Mouse (Mus musculus): Measurements from ENCODE around the gene Daam2.

Daam2 gene

DNA sequence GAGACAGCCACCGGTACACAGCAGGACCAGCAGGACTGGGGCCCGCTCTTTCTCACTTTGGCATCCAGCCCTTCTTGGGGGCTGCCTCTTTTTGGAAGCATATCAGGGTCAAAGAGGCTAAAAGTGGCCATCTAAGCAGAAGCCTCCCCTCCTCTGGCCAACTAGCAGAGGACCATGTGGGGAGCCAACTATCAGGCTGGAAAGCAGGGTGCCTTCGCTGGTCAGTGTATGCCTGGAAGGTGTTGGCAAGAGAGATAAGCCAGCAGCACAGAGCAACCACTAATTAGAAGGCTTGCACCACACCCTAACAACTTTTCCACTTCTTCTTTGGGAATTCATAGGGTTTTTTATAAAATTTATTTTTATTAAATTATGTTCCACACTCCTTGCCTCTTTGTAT lies 346 bp upstream of the Daam2 start:
- Histone ChIP-seq H3K9me3 (ENCODE audit: low read length) (no peaks in the 10 kb centered on the region; the same call in 1 of the 2 replicates), H3K36me3 (ENCODE audit: insufficient read depth, low read length) (no peaks in the 10 kb centered on the region), H3K4me1 (replicated peaks; ENCODE audit: low read depth, low read length) (0 out of 2 replicates have a peak, but pooled peaks cover 9% of the 10 kb centered on the region), H3K27me3 (ENCODE audit: insufficient read depth, low read length) (peaks cover 68% of the 10 kb centered on the region), H3K4me3 (replicated peaks; ENCODE audit: low read length) (peak overlapping the region; percentile 57)
- no peak for TF ChIP-seq CTCF (conservative IDR thresholded peaks at IDR 0.05; ENCODE audit: low read length)
- no peak for TF ChIP-seq NANOG (IDR thresholded peaks at IDR 0.05; ENCODE audit: borderline replicate concordance, low read length)
- TF ChIP-seq POU5F1 (IDR thresholded peaks at IDR 0.05; ENCODE audit: borderline replicate concordance, low read length): no peak

DNA sequence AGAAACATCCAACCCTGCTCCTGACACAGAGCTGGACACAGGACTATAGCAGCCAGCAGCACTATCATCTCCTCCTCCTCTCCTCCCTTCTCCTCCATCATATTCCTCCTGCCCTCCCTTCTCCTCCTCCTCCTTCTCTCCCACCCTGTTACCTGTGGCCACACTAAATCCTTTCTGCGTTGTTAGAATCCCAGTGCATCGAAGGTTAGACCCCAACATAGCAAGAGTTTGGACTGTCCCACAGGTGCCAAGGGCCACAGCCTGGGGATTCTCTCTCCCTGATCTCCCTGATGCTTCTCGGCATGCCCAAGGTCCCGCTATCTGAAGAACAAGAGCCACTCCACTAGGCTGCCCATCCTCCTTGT lies 745 bp downstream of the Daam2 start:
- H3K9me3 ChIP-seq (ENCODE audit: low read length): no peaks in the 10 kb centered on the region; the same call in 1 of the 2 replicates
- peaks cover 63% of the 10 kb centered on the region for H3K27me3 ChIP-seq (ENCODE audit: insufficient read depth, low read length)
- H3K4me3 ChIP-seq (replicated peaks; ENCODE audit: low read length): peak overlapping the region; percentile 57; the same call in 1 of the 2 replicates
- no peaks in the 10 kb centered on the region for H3K36me3 ChIP-seq (ENCODE audit: insufficient read depth, low read length)
- TF ChIP-seq CTCF (conservative IDR thresholded peaks at IDR 0.05; ENCODE audit: low read length) (no peak), POU5F1 (IDR thresholded peaks at IDR 0.05; ENCODE audit: borderline replicate concordance, low read length) (no peak), NANOG (IDR thresholded peaks at IDR 0.05; ENCODE audit: borderline replicate concordance, low read length) (no peak)
- 0 out of 2 replicates have a peak, but pooled peaks cover 9% of the 10 kb centered on the region for H3K4me1 ChIP-seq (replicated peaks; ENCODE audit: low read depth, low read length)

DNA sequence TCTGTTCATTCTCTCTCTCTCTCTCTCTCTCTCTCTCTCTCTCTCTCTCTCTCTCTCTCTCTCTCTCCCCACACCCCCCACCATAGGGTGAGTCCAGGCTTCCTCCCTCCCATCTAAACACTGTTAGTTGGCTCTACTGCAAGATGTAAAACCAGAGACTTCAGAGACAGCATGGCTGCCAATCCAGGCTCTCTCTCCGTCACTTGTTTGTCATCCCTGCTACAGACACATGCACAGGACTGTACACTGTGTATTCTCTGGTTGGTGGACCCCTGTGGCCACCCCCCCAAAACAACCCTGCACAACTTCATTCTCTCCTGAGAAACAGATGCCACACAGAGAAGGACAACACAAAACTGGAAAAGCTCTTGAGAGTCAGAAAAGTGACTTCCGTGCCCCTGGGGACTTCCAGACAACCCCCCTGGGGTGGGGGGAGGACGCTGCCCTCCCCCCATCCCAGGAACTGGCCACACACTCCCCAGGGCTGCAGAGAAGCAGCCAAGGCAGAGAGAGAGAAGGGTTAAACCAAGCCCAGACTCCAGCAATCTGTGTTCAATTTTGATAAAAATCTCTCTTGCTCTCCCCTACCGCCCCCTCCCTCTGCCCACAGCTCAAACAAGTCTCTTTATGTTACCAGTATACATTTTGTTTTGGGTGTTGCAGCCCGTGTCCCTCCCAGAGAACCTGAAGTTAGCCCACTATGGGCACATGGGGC lies 1.3 kb downstream of the Daam2 start:
- no peaks in the 10 kb centered on the region for H3K36me3 ChIP-seq (ENCODE audit: insufficient read depth, low read length)
- H3K9me3 ChIP-seq (ENCODE audit: low read length): no peaks in the 10 kb centered on the region; the same call in 1 of the 2 replicates
- 0 out of 2 replicates have a peak, but pooled peaks cover 9% of the 10 kb centered on the region for H3K4me1 ChIP-seq (replicated peaks; ENCODE audit: low read depth, low read length)
- peaks cover 61% of the 10 kb centered on the region for H3K27me3 ChIP-seq (ENCODE audit: insufficient read depth, low read length)
- H3K4me3 ChIP-seq (replicated peaks; ENCODE audit: low read length): no peak overlapping the region
- TF ChIP-seq NANOG (IDR thresholded peaks at IDR 0.05; ENCODE audit: borderline replicate concordance, low read length) (no peak), CTCF (conservative IDR thresholded peaks at IDR 0.05; ENCODE audit: low read length) (no peak), POU5F1 (IDR thresholded peaks at IDR 0.05; ENCODE audit: borderline replicate concordance, low read length) (no peak)

DNA sequence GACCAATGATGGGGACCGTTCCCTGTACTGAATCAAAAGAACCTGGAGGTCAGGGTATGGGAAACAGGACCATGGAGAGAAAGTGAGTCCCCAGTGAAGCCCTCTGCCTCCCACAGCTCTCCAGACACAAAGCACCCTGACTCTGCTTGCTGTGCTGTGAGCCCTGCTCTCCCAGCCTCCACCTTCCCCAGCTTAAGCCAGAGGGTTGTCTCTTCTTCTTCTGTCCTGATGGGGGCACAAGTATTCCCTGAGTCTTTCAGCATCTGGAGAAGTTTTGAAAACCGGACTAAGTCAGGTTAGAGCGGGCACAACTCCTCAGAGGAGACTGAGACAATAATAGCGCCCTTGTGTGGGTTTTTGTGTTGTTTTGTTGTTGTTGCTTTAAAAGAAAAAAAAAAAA lies 2.2 kb downstream of the Daam2 start:
- TF ChIP-seq NANOG (IDR thresholded peaks at IDR 0.05; ENCODE audit: borderline replicate concordance, low read length) (no peak), CTCF (conservative IDR thresholded peaks at IDR 0.05; ENCODE audit: low read length) (no peak), POU5F1 (IDR thresholded peaks at IDR 0.05; ENCODE audit: borderline replicate concordance, low read length) (no peak)
- Histone ChIP-seq H3K36me3 (ENCODE audit: insufficient read depth, low read length) (no peaks in the 10 kb centered on the region), H3K4me3 (replicated peaks; ENCODE audit: low read length) (no peak overlapping the region), H3K4me1 (replicated peaks; ENCODE audit: low read depth, low read length) (0 out of 2 replicates have a peak, but pooled peaks cover 9% of the 10 kb centered on the region), H3K27me3 (ENCODE audit: insufficient read depth, low read length) (peaks cover 56% of the 10 kb centered on the region), H3K9me3 (ENCODE audit: low read length) (no peaks in the 10 kb centered on the region; the same call in 1 of the 2 replicates)

DNA sequence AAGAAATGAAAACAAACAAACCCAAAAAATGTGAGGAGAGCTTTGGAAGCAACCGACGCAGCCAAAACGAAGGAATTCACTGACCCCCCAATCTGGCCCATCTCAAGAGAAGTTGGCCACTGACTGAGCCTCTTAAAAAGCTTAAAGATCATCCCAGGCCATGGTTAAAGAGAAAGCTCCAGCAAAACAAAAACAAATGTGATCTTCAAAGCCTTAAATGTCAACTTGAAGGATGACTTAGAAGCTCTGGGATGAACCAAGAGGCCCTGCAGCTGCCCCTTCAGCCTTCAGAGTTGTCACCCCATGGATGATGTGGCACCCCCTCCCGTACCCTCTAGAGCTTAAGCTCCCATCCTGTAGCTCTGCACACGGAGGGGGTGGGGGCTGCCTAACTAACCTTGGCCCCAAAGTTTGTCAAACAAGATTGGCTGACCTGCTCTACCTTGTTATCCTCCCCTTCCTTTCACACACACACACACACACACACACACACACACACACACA lies 4.3 kb downstream of the Daam2 start:
- Histone ChIP-seq H3K4me3 (replicated peaks; ENCODE audit: low read length) (no peak overlapping the region), H3K36me3 (ENCODE audit: insufficient read depth, low read length) (no peaks in the 10 kb centered on the region), H3K27me3 (ENCODE audit: insufficient read depth, low read length) (peaks cover 37% of the 10 kb centered on the region), H3K9me3 (ENCODE audit: low read length) (no peaks in the 10 kb centered on the region), H3K4me1 (replicated peaks; ENCODE audit: low read depth, low read length) (0 out of 2 replicates have a peak, but pooled peaks cover 9% of the 10 kb centered on the region)
- TF ChIP-seq POU5F1 (IDR thresholded peaks at IDR 0.05; ENCODE audit: borderline replicate concordance, low read length) (no peak), NANOG (IDR thresholded peaks at IDR 0.05; ENCODE audit: borderline replicate concordance, low read length) (no peak), CTCF (conservative IDR thresholded peaks at IDR 0.05; ENCODE audit: low read length) (no peak)

DNA sequence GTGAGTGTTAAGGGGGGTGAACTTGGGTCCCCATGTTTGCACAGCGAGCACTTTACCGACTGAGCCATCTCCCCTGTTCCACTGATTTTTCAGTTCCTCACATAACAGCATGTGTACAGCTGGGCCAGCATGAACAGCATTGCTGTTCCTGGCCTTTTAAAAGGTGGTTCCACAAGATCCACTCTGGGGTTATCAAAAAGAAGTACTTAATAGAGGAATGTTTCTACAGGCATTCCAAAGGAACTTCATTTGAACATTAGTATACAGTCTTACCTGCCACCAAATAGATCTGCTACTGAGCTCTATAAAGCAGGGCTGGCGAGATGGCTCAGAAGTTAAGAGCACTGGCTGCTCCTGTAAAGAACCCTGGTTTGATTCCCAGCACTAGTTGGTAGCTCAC lies 8.0 kb downstream of the Daam2 start:
- TF ChIP-seq POU5F1 (IDR thresholded peaks at IDR 0.05; ENCODE audit: borderline replicate concordance, low read length): no peak
- TF ChIP-seq NANOG (IDR thresholded peaks at IDR 0.05; ENCODE audit: borderline replicate concordance, low read length): no peak
- no peak for TF ChIP-seq CTCF (conservative IDR thresholded peaks at IDR 0.05; ENCODE audit: low read length)
- H3K36me3 ChIP-seq (ENCODE audit: insufficient read depth, low read length): no peaks in the 10 kb centered on the region
- H3K4me3 ChIP-seq (replicated peaks; ENCODE audit: low read length): no peak overlapping the region

DNA sequence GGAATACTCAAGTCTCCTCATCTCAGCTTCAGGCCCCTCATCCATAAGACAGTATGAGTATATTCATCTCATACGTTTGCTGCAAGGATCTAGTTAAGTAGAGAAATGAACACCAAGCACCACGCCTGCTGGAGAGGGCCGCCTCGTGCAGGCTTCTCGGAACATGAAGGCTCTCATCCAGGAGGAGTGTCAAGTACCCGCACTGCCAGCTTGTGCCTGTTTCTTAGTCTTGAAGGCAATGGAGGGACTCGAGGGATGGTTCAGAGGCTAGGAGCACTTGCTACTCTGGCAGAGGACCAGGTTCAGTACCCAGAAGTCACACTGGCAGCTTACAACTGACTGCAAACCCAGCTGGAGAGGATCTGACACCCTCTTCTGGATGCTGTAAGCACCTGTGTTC lies 12.2 kb downstream of the Daam2 start:
- TF ChIP-seq POU5F1 (IDR thresholded peaks at IDR 0.05; ENCODE audit: borderline replicate concordance, low read length): no peak
- no peak for TF ChIP-seq NANOG (IDR thresholded peaks at IDR 0.05; ENCODE audit: borderline replicate concordance, low read length)
- TF ChIP-seq CTCF (conservative IDR thresholded peaks at IDR 0.05; ENCODE audit: low read length): no peak
- H3K36me3 ChIP-seq (ENCODE audit: insufficient read depth, low read length): no peaks in the 10 kb centered on the region
- H3K4me3 ChIP-seq (replicated peaks; ENCODE audit: low read length): no peak overlapping the region
- no peaks in the 10 kb centered on the region for H3K9me3 ChIP-seq (ENCODE audit: low read length)
- H3K27me3 ChIP-seq (ENCODE audit: insufficient read depth, low read length): peaks cover 5% of the 10 kb centered on the region; the same call in 1 of the 2 replicates
- no peaks in the 10 kb centered on the region for H3K4me1 ChIP-seq (replicated peaks; ENCODE audit: low read depth, low read length)

More for the DNA sequence above, 8.0 kb downstream of the Daam2 start:
- H3K27me3 ChIP-seq (ENCODE audit: insufficient read depth, low read length): peaks cover under 1% of the 10 kb centered on the region
- H3K4me1 ChIP-seq (replicated peaks; ENCODE audit: low read depth, low read length): no peaks in the 10 kb centered on the region
- H3K9me3 ChIP-seq (ENCODE audit: low read length): no peaks in the 10 kb centered on the region

DNA sequence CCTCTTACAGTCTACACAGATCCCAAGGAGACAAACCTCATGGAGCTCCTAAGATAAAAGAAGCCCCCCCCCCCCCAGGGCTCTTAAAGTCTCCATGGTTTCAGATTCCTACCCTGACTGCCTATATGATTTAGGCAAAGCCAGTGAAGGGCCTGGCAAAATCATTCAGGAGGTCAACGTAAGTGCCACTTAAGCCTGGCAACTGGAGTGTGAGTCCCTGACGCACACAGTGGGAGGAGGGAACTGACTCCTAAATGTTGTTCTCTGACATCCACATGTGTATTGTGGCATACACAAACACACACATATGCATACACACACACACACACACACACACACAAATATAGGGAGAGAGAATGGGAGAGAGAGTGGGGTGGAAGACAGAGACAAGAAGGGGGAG lies 12.7 kb downstream of the Daam2 start:
- no peaks in the 10 kb centered on the region for H3K4me1 ChIP-seq (replicated peaks; ENCODE audit: low read depth, low read length)
- TF ChIP-seq POU5F1 (IDR thresholded peaks at IDR 0.05; ENCODE audit: borderline replicate concordance, low read length) (no peak), NANOG (IDR thresholded peaks at IDR 0.05; ENCODE audit: borderline replicate concordance, low read length) (no peak), CTCF (conservative IDR thresholded peaks at IDR 0.05; ENCODE audit: low read length) (no peak)
- H3K9me3 ChIP-seq (ENCODE audit: low read length): no peaks in the 10 kb centered on the region
- peaks cover 5% of the 10 kb centered on the region; the same call in 1 of the 2 replicates for H3K27me3 ChIP-seq (ENCODE audit: insufficient read depth, low read length)
- no peak overlapping the region for H3K4me3 ChIP-seq (replicated peaks; ENCODE audit: low read length)
- H3K36me3 ChIP-seq (ENCODE audit: insufficient read depth, low read length): no peaks in the 10 kb centered on the region

Measured in E14TG2a.4 (cell line).